Mouse (Mus musculus) liver, postnatal 0 days (tissue): ENCODE measurements around the gene Klf7.

Experiments
- CTCF ChIP-seq: sonication (generic); IDR thresholded peaks from 2 replicates; pipeline ENCODE4 v1.5.1; 2016; ENCODE audit warnings: antibody characterized with exemption, low read depth
- EP300 ChIP-seq: IDR thresholded peaks from 2 replicates; pipeline ENCODE4 v1.6.1; 2016; ENCODE audit warnings: antibody characterized with exemption, low read depth, mild to moderate bottlenecking

- TF ChIP-seq CTCF: no peak
- TF ChIP-seq EP300: no peak
These were observed 75.8 kb downstream of the Klf7 start for GRCm38 (mm10) chr1:64046087-64046801.
